Mouse (Mus musculus) spleen, postnatal 10 days (tissue): ENCODE data around the gene Taf6.
"Not testable (repeated sequence)": the region's sequence is repeated elsewhere in the genome, so short reads cannot be mapped to it uniquely, and the experiment has no call there.

Experiments used
- DNase-seq, 2 experiments: peaks; one replicate each; pipeline ENCODE4 v3.0.0; 2021 to 2022; ENCODE audit warnings: low spot score in 2 of 2

Gene Taf6

GRCm38 (mm10) chr5:138186950-138187638 is at the start of gene Taf6, which contains the start of gene Cnpy4:
Gene Taf6, minus strand, starts transcription at chr5:138187451.
Gene Cnpy4, plus strand, starts transcription at chr5:138187485.
- DNase-seq = peak; percentile 84 to 91

DNA sequence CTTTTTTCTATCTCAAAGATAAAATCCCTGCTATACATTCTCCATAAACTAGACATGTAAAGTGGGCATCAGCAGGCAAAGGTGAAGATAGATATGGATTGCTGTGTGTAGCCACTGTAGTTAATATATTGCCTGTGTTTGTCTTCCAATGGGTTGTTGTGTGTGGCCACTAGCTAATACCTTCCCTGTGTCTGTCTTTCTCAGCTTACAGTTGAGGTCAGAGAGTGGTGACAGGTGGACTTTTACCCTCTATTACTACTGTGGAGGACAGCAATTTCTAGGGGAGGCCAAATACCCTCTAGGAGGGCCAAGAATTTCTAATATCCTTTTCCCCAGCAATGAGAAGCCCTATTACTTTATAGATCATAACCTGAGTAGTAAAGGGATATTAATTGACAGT is 47.0 kb upstream of the Taf6 start:
- no peak for DNase-seq

DNA sequence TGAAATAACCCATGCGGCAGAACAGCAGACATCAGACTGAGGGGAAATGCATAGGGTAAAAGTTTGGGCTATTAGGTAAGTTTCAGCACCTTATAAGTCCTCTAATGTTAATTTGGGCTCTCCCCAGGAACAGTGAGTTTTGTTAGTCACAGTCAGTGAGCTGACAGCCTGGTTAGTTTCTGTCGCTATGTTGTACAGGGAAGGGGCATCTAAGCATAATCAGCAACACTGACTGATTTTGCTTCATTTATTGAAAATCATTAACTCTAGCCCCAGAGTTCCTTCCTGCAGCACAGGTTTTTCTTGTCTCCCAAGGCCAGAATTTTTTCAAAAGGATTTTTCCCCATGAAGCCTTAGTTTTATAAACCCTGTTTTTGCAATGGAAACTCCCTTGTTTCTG is 46.5 kb upstream of the Taf6 start:
- no peak for DNase-seq

GRCm38 (mm10) chr5:138229511-138229910 is 42.3 kb upstream of the Taf6 start:
- DNase-seq = no peak

DNA sequence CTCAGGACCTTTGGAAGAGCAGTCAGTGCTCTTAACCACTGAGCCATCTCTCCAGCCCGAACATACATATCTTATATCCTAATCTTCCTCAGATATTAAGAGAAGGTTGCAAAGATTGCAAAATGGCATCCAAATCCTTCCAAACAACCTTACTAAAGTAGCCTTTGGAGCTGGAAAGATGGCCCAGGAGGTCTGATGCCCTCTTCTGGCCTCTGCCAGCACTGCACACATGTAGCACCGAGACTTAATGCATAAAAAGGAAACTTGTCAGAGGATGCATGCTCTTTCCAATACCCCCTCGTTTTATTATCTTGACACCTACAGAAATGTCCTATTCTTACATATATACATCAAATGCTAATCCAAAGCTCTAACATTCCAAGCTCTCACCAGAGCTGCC is 40.8 kb upstream of the Taf6 start:
- DNase-seq = peak; percentile 37 to 75

- no peak for DNase-seq
These were observed 40.1 kb upstream of the Taf6 start for GRCm38 (mm10) chr5:138227367-138227766.

DNA sequence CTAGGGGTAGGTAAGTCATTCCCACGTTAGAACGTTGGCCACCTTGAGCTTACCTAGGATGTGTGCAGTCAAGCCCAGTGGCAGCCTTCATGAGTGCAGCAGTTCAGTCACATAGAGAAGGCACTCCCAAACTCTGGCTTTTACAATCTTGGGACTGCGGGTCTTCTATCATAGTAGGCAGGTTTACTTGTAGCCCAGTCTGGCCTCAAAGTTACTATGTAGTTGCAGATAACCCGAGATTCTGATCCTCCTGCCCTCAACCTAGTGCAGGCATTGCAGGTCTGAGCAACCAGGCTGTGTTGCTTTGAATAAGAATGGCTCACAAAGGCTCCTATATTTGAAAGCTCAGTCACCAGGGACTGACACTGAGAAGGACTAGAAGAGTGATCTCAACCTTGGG is 39.2 kb upstream of the Taf6 start:
- no peak for DNase-seq

- no peak for DNase-seq
These were observed 38.4 kb upstream of the Taf6 start, which contains the start of gene Nxpe5 for GRCm38 (mm10) chr5:138225700-138226099. Gene Nxpe5, plus strand, starts transcription at chr5:138225898.

GRCm38 (mm10) chr5:138223287-138223686 is 36.0 kb upstream of the Taf6 start:
- no peak for DNase-seq

GRCm38 (mm10) chr5:138222111-138222510 is 34.9 kb upstream of the Taf6 start:
- DNase-seq = peak; percentile 79 to 92

- DNase-seq = no peak
These were observed 32.6 kb upstream of the Taf6 start for GRCm38 (mm10) chr5:138219864-138220263.

DNA sequence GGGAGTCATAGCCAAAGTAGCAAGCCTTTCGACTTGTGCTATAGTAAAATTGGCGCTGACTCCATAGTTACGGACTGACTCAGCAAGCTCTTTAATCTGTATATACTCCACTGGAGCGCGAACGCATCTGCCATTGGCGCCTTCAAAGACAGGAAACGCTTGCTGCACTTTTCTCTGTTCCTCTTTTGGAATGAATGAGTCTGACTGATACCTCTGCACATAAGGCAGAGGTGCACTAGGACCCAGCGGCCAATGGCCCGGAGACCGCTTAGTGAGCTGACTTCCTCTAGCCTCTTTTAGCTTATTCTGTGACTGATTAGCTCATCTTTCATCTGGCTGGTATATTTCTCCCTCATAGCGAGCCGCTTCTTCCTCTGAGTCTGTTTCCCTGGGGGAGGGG is 29.4 kb upstream of the Taf6 start:
- DNase-seq = not testable (repeated sequence)

DNA sequence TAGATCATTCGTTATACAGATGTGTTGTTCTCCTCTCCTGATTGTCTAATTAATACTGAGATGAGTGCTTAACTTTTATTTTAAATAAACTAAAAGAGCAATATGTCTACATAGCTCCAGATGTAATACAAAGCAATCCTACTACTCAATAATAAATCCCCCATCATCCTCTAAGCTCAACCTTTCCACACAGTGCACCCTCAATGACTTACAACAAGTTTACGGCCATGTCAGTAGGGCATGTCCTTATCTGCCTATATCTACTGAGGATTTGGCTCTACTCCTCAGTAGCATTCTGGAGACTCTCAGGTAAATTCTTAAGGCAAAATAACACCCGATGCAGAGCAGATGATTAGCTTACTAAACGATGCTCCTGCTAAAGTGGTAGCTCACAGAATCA is 20.6 kb upstream of the Taf6 start:
- DNase-seq = no peak

- no peak for DNase-seq
These were observed 20.0 kb upstream of the Taf6 start for GRCm38 (mm10) chr5:138207253-138207652.

GRCm38 (mm10) chr5:138202086-138202485 is 14.8 kb upstream of the Taf6 start:
- no peak for DNase-seq

GRCm38 (mm10) chr5:138199576-138199975 is 12.3 kb upstream of the Taf6 start:
- no peak for DNase-seq

DNA sequence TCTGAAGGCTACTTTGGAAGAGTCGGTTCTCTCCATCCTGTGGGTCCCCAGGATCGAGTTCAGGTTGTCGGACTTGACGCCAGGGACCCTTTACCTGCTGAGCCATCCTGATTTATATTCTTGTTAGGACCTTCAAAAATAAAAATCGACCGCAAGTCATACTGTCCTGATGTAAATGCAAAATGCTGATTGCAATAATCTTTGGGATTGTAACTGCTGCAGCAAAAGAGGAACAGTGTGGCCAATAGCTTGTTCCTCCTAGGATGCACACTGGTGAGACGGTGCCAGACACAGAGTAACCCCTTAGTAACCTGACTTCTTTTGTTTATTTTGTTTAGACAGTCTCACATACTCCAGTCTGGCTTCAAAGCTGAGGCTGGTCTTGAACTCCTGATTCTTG is 8.2 kb upstream of the Taf6 start:
- DNase-seq = no peak

GRCm38 (mm10) chr5:138194755-138195345 is 7.6 kb upstream of the Taf6 start:
- peak in 1 of 2 experiments; percentile 54 for DNase-seq

GRCm38 (mm10) chr5:138193771-138194727 is 6.8 kb upstream of the Taf6 start, which contains the start of gene Mblac1:
Gene Mblac1, plus strand, starts transcription at chr5:138194314.
- peak; percentile 88 to 89 for DNase-seq

- peak in 1 of 2 experiments; percentile 72 for DNase-seq
These were observed 533 bp upstream of the Taf6 start for GRCm38 (mm10) chr5:138187661-138188306.

DNA sequence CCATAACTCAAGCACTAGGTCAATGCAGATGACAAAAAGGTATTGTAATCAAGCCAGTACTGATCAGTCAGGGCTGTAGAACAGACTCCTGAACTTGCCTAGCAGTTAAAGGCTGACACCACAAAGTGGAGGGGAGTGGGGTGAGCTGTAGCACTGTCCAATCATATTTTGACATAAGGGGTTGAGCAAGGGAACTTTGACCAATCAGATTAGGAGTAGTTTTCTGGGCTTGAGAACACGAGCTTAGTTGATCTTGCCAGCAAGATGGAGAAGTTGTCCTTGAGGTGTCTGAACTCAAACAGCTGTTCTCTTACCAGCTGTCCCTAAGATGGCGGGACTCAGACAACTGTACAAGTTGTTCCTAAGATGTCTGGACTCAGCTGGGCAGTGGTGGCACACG is 14.0 kb downstream of the Taf6 start:
- no peak for DNase-seq
